Mouse (Mus musculus) stomach, embryonic 15.5 days (tissue): Measurements from ENCODE around the gene Mrpl44. TPM values are rescaled to one million over a fixed set of nuclear protein-coding genes. Genes with fewer than 3 reads are reported as not detected.

Experiments used
- ATAC-seq: fragments of 200-750 bp; cut with Nextera tagmentation; 2 replicates; pipeline ENCODE4 v1.8.0; 2017; ENCODE audit warnings: low read depth, moderate number of reproducible peaks, moderate TSS enrichment; ENCODE audit not compliant: insufficient read depth, low FRiP score
- H3K27ac ChIP-seq: fragments of 300-500 bp; sonication (generic); 2 replicates; pipeline ENCODE4 v1.5.1; 2015; ENCODE audit warnings: mild to moderate bottlenecking, inconsistent platforms
- H3K27me3 ChIP-seq: fragments of 300-500 bp; sonication (generic); replicated peaks from 2 replicates; pipeline ENCODE4 v1.6.1; 2015; ENCODE audit warnings: inconsistent platforms
- H3K36me3 ChIP-seq: fragments of 300-500 bp; sonication (generic); 2 replicates; pipeline ENCODE4 v1.6.1; 2015; ENCODE audit warnings: inconsistent platforms
- H3K4me1 ChIP-seq: fragments of 300-500 bp; sonication (generic); 2 replicates; pipeline ENCODE4 v1.6.1; 2015; ENCODE audit warnings: inconsistent platforms
- H3K4me2 ChIP-seq: fragments of 300-500 bp; sonication (generic); 2 replicates; pipeline ENCODE4 v1.6.1; 2015; ENCODE audit warnings: mild to moderate bottlenecking, inconsistent platforms
- H3K4me3 ChIP-seq: fragments of 300-500 bp; sonication (generic); replicated peaks from 2 replicates; pipeline ENCODE4 v1.5.1; 2015; ENCODE audit warnings: inconsistent platforms
- H3K9ac ChIP-seq: fragments of 300-500 bp; sonication (generic); 2 replicates; pipeline ENCODE4 v1.6.1; 2015; ENCODE audit warnings: inconsistent platforms
- H3K9me3 ChIP-seq: fragments of 300-500 bp; sonication (generic); 2 replicates; pipeline ENCODE4 v1.6.1; 2016; ENCODE audit warnings: inconsistent platforms
- WGBS: fragments of 180-500 bp; shearing (Covaris S2); methylation state at CpG from one replicate; pipeline ENCODE4 v1.1.7; 2015; 5-methylcytosine and 5-hydroxymethylcytosine counted together
- polyA plus RNA-seq: library from polyadenylated mRNA; unstranded; fragments of >200 nt; fragmentation: Nextera tagmentation; extraction: Ambion mirVana; gene quantifications from 2 replicates; pipeline ENCODE4 v1.2.1, GENCODE M21; 2015

Mrpl44 gene
- 50.4 and 51.3 TPM in 2 replicates for polyA plus RNA-seq

GRCm38 (mm10) chr1:79775927-79776458, at the start of gene Mrpl44, which contains the start of gene Wdfy1:
Mrpl44 (plus strand) TSS chr1:79776018.
Wdfy1 (minus strand) TSS chr1:79776143.
- no peaks in the 10 kb centered on the region for H3K27me3 ChIP-seq
- H3K36me3 ChIP-seq, result peaks cover 12% of the 10 kb centered on the region
- peak within 1 kb of the TSS; percentile 56 for H3K4me2 ChIP-seq
- H3K9ac ChIP-seq, result peak within 1 kb of the TSS; percentile 68
- no peaks in the 10 kb centered on the region for H3K9me3 ChIP-seq
- no peaks in the 10 kb centered on the region for H3K4me1 ChIP-seq
- peak within 1 kb of the TSS; percentile 73 for H3K4me3 ChIP-seq
- under 1% methylated on average over 38 of the region's 38 CpGs for WGBS
- H3K27ac ChIP-seq, result peak within 1 kb of the TSS; percentile 88
- peak; percentile 99 for ATAC-seq

GRCm38 (mm10) chr1:79734794-79735193, 41.0 kb upstream of the Mrpl44 start:
- Histone ChIP-seq H3K9ac (no peak overlapping the region), H3K27ac (no peak overlapping the region), H3K4me3 (no peak overlapping the region), H3K9me3 (no peaks in the 10 kb centered on the region), H3K4me1 (no peaks in the 10 kb centered on the region), H3K36me3 (no peaks in the 10 kb centered on the region), H3K27me3 (no peaks in the 10 kb centered on the region), H3K4me2 (no peak overlapping the region)
- 84% methylated on average over 5 of the region's 5 CpGs for WGBS
- no peak for ATAC-seq

- Histone ChIP-seq H3K9me3 (no peaks in the 10 kb centered on the region), H3K27me3 (no peaks in the 10 kb centered on the region), H3K4me2 (no peak overlapping the region), H3K9ac (no peak overlapping the region), H3K27ac (no peak overlapping the region), H3K4me3 (no peak overlapping the region), H3K4me1 (no peaks in the 10 kb centered on the region), H3K36me3 (no peaks in the 10 kb centered on the region)
- ATAC-seq, result no peak
- 90% methylated on average over 3 of the region's 3 CpGs for WGBS
Measured at GRCm38 (mm10) chr1:79736408-79736807, 39.4 kb upstream of the Mrpl44 start.

DNA sequence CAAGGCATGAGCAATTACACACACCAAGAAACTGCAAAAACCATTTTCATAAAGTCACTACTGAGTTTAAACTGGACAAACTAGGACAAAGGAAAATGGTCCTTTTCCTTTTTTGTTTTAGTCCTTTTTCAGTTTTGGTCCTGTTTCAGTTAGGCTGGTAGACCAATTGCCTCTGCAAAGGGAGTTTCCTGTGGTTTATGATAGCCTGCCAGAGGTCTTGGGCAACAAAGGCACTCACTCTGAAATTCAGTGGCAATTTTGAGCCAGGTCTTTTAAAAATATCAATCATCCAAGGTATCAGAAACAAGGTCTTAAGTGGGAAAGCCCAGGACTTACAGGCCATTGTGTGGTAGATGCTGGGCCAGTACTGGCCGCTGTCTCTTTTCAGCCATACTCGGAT, 36.1 kb upstream of the Mrpl44 start:
- no peaks in the 10 kb centered on the region for H3K9me3 ChIP-seq
- no peaks in the 10 kb centered on the region for H3K27me3 ChIP-seq

DNA sequence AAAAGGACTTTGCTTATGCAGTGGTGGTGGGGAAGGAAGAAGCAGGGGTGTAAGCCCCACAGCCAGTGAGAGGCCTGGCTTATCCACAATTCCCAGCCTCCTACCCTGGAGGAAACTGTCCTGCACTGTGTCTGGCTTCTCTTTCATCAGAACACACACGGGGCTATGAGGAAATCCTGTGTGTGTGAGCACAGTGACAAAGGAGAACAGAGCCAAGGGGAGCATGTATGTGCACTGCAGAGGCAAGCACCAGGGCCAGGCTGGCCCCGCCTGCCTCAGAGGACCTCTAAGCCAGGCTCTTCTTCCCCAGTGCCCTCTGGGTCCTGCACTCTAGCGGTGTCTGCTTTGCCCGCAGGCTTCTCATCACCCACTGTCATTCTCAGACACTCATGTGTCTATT, 34.8 kb upstream of the Mrpl44 start:
- ATAC-seq, result no peak
- WGBS, result 70% methylated on average over 4 of the region's 4 CpGs

More for the DNA sequence above, 36.1 kb upstream of the Mrpl44 start:
- Histone ChIP-seq H3K36me3 (no peaks in the 10 kb centered on the region), H3K4me1 (no peaks in the 10 kb centered on the region), H3K4me3 (no peak overlapping the region), H3K4me2 (no peak overlapping the region), H3K9ac (no peak overlapping the region), H3K27ac (no peak overlapping the region)
- WGBS, result 90% methylated on average over 2 of the region's 2 CpGs
- ATAC-seq, result no peak

DNA sequence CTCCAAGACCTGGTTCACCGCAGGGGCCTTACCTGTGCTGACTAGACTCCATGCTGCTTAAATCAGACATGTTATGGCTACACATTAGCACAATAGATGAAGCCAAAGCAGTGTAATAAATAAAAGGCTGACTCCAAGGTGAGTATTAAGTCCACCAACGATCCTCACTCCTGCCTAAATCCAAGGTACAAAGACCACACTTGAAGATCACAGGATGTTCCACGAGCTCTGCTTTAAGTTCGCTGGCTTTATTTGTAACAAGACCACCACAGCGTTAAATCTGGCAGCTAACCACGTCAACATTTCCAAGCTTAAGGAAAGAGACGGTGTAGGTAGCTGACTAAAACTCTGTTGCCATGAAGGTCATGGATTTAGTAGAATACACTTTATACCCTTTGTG, 32.9 kb upstream of the Mrpl44 start:
- no peak overlapping the region for H3K4me3 ChIP-seq
- no peak overlapping the region for H3K27ac ChIP-seq
- no peaks in the 10 kb centered on the region for H3K36me3 ChIP-seq
- no peaks in the 10 kb centered on the region for H3K4me1 ChIP-seq
- no peaks in the 10 kb centered on the region for H3K27me3 ChIP-seq
- no peaks in the 10 kb centered on the region for H3K9me3 ChIP-seq
- no peak overlapping the region for H3K9ac ChIP-seq
- WGBS, result 86% methylated on average over 7 of the region's 7 CpGs
- no peak for ATAC-seq
- H3K4me2 ChIP-seq, result no peak overlapping the region

More for the DNA sequence above, 34.8 kb upstream of the Mrpl44 start:
- H3K27me3 ChIP-seq, result no peaks in the 10 kb centered on the region
- H3K9me3 ChIP-seq, result no peaks in the 10 kb centered on the region
- H3K4me2 ChIP-seq, result no peak overlapping the region
- no peak overlapping the region for H3K4me3 ChIP-seq
- no peaks in the 10 kb centered on the region for H3K36me3 ChIP-seq
- H3K27ac ChIP-seq, result no peak overlapping the region
- no peak overlapping the region for H3K9ac ChIP-seq
- no peaks in the 10 kb centered on the region for H3K4me1 ChIP-seq

DNA sequence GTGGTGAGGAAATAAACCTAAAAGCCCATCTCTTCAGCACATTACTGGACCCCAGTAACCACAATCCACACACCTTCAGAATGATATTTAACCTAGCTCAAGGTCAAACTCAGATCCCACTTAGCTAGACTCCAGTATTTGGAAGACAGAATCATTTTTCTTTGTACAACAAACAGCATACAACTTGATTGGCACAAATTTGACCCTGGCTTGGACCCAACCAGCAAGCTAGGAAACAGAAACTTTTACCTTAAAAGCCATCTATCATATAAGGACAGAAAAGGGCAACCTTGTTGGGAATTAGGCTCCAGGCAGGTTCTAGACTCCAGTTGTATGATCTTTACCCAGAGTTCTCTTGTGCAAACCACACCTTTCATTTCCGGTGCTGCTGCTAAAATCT, 32.4 kb upstream of the Mrpl44 start:
- no peak for ATAC-seq
- Histone ChIP-seq H3K9ac (no peak overlapping the region), H3K4me2 (no peak overlapping the region), H3K4me3 (no peak overlapping the region), H3K36me3 (no peaks in the 10 kb centered on the region), H3K27ac (no peak overlapping the region), H3K27me3 (no peaks in the 10 kb centered on the region), H3K4me1 (no peaks in the 10 kb centered on the region), H3K9me3 (no peaks in the 10 kb centered on the region)
- WGBS, result 89% methylated on average over 1 of the region's 1 CpGs

GRCm38 (mm10) chr1:79746056-79746455, 29.8 kb upstream of the Mrpl44 start:
- no peak; the same call in 1 of the 2 replicates for ATAC-seq
- 61% methylated on average over 4 of the region's 4 CpGs for WGBS
- H3K27me3 ChIP-seq, result no peaks in the 10 kb centered on the region
- no peak overlapping the region for H3K9ac ChIP-seq
- no peak overlapping the region for H3K27ac ChIP-seq
- no peak overlapping the region for H3K4me2 ChIP-seq
- no peak overlapping the region for H3K4me3 ChIP-seq
- no peaks in the 10 kb centered on the region for H3K36me3 ChIP-seq
- no peaks in the 10 kb centered on the region for H3K4me1 ChIP-seq
- no peaks in the 10 kb centered on the region for H3K9me3 ChIP-seq

DNA sequence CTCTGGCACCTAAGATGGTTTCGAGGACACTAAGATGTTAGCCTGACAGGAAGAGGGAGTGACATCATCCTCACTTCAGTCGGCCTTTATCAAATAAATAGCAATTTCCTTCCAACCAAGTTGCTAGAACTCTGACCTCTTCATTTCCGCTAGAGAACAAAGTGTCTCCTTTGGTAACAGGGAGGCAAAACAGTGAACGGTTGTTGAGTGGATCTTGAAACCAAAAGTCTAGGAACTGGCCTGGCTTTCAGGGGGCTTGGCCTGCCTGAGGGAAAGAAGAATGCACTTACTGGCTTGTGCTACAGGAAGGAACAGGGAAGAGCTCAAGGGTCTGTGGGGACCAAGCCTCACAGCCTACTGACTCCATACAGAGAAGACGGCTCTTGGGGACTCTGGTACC, 24.6 kb upstream of the Mrpl44 start:
- H3K27me3 ChIP-seq, result no peaks in the 10 kb centered on the region
- H3K27ac ChIP-seq, result no peak overlapping the region
- no peak overlapping the region for H3K4me3 ChIP-seq
- no peak overlapping the region for H3K9ac ChIP-seq
- no peak; the same call in 1 of the 2 replicates for ATAC-seq
- 70% methylated on average over 5 of the region's 5 CpGs for WGBS
- H3K4me2 ChIP-seq, result no peak overlapping the region
- H3K4me1 ChIP-seq, result no peaks in the 10 kb centered on the region
- H3K36me3 ChIP-seq, result no peaks in the 10 kb centered on the region
- no peaks in the 10 kb centered on the region for H3K9me3 ChIP-seq

DNA sequence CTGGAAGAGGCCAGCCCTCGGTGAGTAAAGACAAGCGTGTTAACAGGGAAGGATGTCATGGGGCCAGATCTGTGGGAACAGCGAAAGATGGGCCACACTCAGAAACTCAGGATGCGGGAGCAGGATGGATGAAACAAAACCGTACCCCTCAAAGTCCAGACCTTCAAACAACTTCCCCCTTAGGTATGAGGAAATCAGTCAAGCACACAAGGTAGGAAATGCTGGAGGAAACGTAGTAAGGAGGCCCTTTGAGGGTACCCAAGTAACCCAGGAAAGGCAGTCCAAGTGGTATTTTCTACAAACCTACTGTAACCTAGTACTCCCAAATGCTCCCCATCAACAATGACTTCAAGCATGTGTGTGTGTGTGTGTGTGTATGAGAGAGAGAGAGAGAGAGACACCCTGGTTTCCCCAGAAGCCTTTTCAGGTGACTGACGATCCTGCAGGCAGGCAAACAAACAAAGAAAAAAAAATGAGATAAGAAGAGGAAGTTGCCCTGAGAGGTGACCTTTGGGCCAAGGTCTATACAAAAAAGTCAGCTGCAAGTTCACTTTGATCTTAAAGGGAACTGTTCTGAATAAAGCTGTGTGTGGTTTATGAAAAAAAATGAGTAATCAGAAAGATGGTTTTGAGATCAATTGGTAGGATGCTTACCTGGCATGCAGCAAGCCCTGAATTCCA, 23.7 kb upstream of the Mrpl44 start:
- Histone ChIP-seq H3K27ac (0 out of 2 replicates have a peak overlapping the region, but pooled peaks have one; percentile 3), H3K36me3 (no peaks in the 10 kb centered on the region), H3K9ac (no peak overlapping the region), H3K4me1 (no peaks in the 10 kb centered on the region), H3K4me2 (no peak overlapping the region), H3K9me3 (no peaks in the 10 kb centered on the region), H3K4me3 (no peak overlapping the region), H3K27me3 (no peaks in the 10 kb centered on the region)
- no peak for ATAC-seq
- 64% methylated on average over 7 of the region's 7 CpGs for WGBS

GRCm38 (mm10) chr1:79752714-79753340, 23.0 kb upstream of the Mrpl44 start:
- Histone ChIP-seq H3K4me1 (no peaks in the 10 kb centered on the region), H3K27ac (no peak overlapping the region), H3K9me3 (no peaks in the 10 kb centered on the region), H3K36me3 (no peaks in the 10 kb centered on the region), H3K9ac (no peak overlapping the region), H3K4me2 (no peak overlapping the region), H3K4me3 (no peak overlapping the region), H3K27me3 (no peaks in the 10 kb centered on the region)
- ATAC-seq, result no peak
- 73% methylated on average over 4 of the region's 4 CpGs for WGBS

- Histone ChIP-seq H3K4me1 (no peaks in the 10 kb centered on the region), H3K9me3 (no peaks in the 10 kb centered on the region), H3K4me2 (no peak overlapping the region), H3K27ac (no peak overlapping the region), H3K4me3 (no peak overlapping the region), H3K36me3 (no peaks in the 10 kb centered on the region), H3K9ac (no peak overlapping the region), H3K27me3 (no peaks in the 10 kb centered on the region)
- WGBS, result 82% methylated on average over 3 of the region's 3 CpGs
- no peak for ATAC-seq
Measured at GRCm38 (mm10) chr1:79753456-79753855, 22.4 kb upstream of the Mrpl44 start.
